ENCODE assay signal across 17 mouse cellular contexts in the genomic region with DNA sequence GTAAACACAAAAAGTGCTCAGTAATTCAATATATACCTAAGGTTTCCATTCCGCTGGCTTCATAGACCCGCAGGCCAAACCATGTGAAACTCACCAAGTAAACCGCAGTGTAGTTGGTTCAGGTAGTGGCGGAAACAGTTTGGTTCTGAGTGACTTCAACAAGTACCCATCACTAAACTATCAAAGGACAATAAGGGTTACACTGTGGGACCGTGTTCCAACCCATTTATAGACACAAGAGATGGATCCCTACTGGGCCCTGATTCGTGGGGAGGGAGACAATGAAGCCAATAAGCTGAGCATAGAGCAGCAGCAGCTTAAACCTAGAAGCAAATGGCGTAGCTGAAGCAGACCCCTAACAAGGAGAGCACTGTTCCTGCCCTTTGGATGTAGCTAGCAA.
"Had no signal": no experiment of that assay in that cellular context is flagged by ENCODE, and none has a peak within 500 bp of the region (broad histone marks: within the 10 kb centered on the region; RNA-seq: fewer than 3 reads in every experiment).

No protein-coding gene starts in this region.

- DNase-seq: lung, adult 18-20 months; lung, embryonic 14.5 days; lung, postnatal 10 days; lung, postnatal 4 days; midbrain, embryonic 14.5 days; right cerebral cortex, postnatal 25 days; right cerebral cortex, postnatal 4 days; spleen, adult 18-20 months; thymus, adult 18-20 months; thymus, postnatal 14 days; thymus, postnatal 36 days had no signal

- H3K9me3 ChIP-seq: midbrain, embryonic 10.5 days; midbrain, embryonic 12.5 days; neural tube, embryonic 13.5 days; neural tube, embryonic 15.5 days had no signal

- H3K4me3 ChIP-seq: midbrain, embryonic 10.5 days; midbrain, embryonic 12.5 days; myocyte; neural tube, embryonic 13.5 days; neural tube, embryonic 15.5 days had no signal

- H3K4me1 ChIP-seq: midbrain, embryonic 10.5 days; midbrain, embryonic 12.5 days; neural tube, embryonic 13.5 days; neural tube, embryonic 15.5 days had no signal

- H3K9ac ChIP-seq: lung, embryonic 14.5 days; midbrain, embryonic 12.5 days; neural tube, embryonic 13.5 days; neural tube, embryonic 15.5 days had no signal

- H3K27me3 ChIP-seq: midbrain, embryonic 12.5 days; neural tube, embryonic 13.5 days; neural tube, embryonic 15.5 days had no signal

- H3K27ac ChIP-seq: midbrain, embryonic 10.5 days; midbrain, embryonic 12.5 days; neural tube, embryonic 13.5 days; neural tube, embryonic 15.5 days had no signal

- H3K4me2 ChIP-seq: lung, embryonic 14.5 days; midbrain, embryonic 12.5 days; neural tube, embryonic 13.5 days; neural tube, embryonic 15.5 days had no signal

- ATAC-seq: midbrain, embryonic 16.5 days had no signal

- H3K36me3 ChIP-seq: neural tube, embryonic 13.5 days; neural tube, embryonic 15.5 days had no signal
